Mouse (Mus musculus): ENCODE measurements around the gene Nrxn1. TPM values are rescaled to one million over a fixed set of nuclear protein-coding genes. Genes with fewer than 3 reads are reported as not detected.

Nrxn1 gene
- total and polyA plus RNA-seq, 3 experiments, result not detected

DNA sequence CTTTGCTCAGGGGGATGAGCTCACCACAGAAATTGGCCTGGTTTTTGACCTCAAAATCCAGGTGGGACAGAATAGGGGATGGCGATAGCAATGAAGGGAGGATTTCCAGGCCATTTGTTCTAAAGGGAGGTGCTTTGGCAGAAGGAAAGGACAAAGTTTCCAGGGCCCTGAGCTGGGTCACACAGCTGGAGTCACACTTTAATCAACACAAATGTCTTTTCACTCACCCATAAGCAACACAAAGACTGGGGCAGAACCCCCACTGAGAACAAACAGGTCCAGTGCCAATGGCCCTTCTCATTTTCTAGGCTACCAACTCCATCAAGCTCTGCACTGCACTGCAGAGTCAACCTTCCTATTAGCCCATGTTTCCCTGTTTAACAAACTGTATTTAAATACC is 249.0 kb downstream of the Nrxn1 start:
- Histone ChIP-seq H3K27me3 (ENCODE audit: control insufficient read depth in 1 of 2, insufficient read depth in 2 of 2, low read length in 2 of 2) (no peaks in the 10 kb centered on the region), H3K9ac (ENCODE audit: control insufficient read depth, low read depth, low read length, poor library complexity, severe bottlenecking) (no peak overlapping the region), H3K4me3 (ENCODE audit: control insufficient read depth in 1 of 2, insufficient read depth in 1 of 2, low read depth in 2 of 2, low read length in 2 of 2) (no peak overlapping the region), H3K4me1 (ENCODE audit: control insufficient read depth in 1 of 2, insufficient read depth in 2 of 2, low read length in 2 of 2) (peaks cover 3 to 12% of the 10 kb centered on the region in 2 experiments; a peak in 3 of 4 replicates), H3K27ac (ENCODE audit: control insufficient read depth, low read depth, low read length) (no peak overlapping the region; the same call in 1 of the 2 replicates), H3K79me2 (ENCODE audit: control insufficient read depth, insufficient read depth, low read length, poor library complexity) (no peaks in the 10 kb centered on the region), H3K36me3 (ENCODE audit: control insufficient read depth in 1 of 2, insufficient read depth in 2 of 2, low read length in 2 of 2) (peaks cover 0 to 15% of the 10 kb centered on the region in 2 experiments; a peak in 2 of 4 replicates), H3K9me3 (replicated peaks; ENCODE audit: insufficient read depth, low read length) (no peaks in the 10 kb centered on the region)
- no peak for DNase-seq (ENCODE audit: low read depth, low spot score)
- TF ChIP-seq MYC (IDR thresholded peaks at IDR 0.05; ENCODE audit: low read depth, low read length), result no peak
- no peak for TF ChIP-seq TCF12 (IDR thresholded peaks at IDR 0.05; ENCODE audit: low read depth, low read length)
- no peak for TF ChIP-seq HCFC1 (IDR thresholded peaks at IDR 0.05; ENCODE audit: low read depth, low read length)
- no peak for TF ChIP-seq SIN3A (IDR thresholded peaks at IDR 0.05; ENCODE audit: low read length)
- no peak for TF ChIP-seq POLR2AphosphoS5 (IDR thresholded peaks at IDR 0.05; ENCODE audit: borderline replicate concordance, low read depth, low read length)
- no peak for TF ChIP-seq NRF1 (IDR thresholded peaks at IDR 0.05; ENCODE audit: insufficient read depth, low read depth, low read length, poor library complexity, severe bottlenecking)
- TF ChIP-seq ETS1 (IDR thresholded peaks at IDR 0.05; ENCODE audit: low read depth, low read length), result no peak
- TF ChIP-seq POLR2AphosphoS2 (IDR thresholded peaks at IDR 0.05; ENCODE audit: low read length), result no peak
- TF ChIP-seq MAZ (IDR thresholded peaks at IDR 0.05; ENCODE audit: low read depth, low read length), result no peak
- no peak for TF ChIP-seq MAFK (IDR thresholded peaks at IDR 0.05; ENCODE audit: borderline replicate concordance, low read depth, low read length)
- TF ChIP-seq CTCF (IDR thresholded peaks at IDR 0.05 in 2 of 3, conservative IDR thresholded peaks at IDR 0.05 in 1 of 3; ENCODE audit: control insufficient read depth in 1 of 3, insufficient read depth in 1 of 3, low read depth in 2 of 3, low read length in 3 of 3, poor library complexity in 1 of 3, severe bottlenecking in 1 of 3), result no peak
- TF ChIP-seq GABPA (IDR thresholded peaks at IDR 0.05; ENCODE audit: low read depth, low read length), result no peak
- no peak for TF ChIP-seq RCOR1 (IDR thresholded peaks at IDR 0.05; ENCODE audit: low read depth, low read length)

DNA sequence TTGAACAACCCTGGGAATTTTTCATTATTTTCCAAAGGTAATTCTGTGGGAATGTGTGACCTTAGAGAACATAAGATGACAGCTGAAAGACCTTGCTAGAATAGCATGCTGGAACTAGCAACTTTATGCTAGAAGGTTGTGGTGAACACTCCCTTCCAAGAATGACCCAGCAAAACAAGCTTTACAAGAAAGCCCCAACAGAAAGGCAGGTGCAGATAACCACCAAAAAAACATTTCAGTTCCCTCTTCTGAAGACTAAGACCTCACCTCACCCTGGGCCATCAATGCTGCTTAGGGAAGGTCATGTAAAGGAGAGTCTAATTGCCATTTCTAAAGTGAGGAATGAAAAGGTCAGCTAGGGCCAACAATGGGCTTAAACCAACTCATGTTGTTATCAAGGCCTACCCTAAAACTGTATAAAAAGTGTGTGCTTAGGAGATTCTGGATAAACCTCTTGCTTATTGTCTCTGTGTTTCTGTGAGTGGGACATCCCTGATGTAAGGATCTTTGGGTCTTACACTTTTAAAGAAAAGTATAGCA is 249.7 kb downstream of the Nrxn1 start:
- no peak overlapping the region for H3K9ac ChIP-seq (ENCODE audit: control insufficient read depth, low read depth, low read length, poor library complexity, severe bottlenecking)
- H3K9me3 ChIP-seq (replicated peaks; ENCODE audit: insufficient read depth, low read length), result no peaks in the 10 kb centered on the region
- H3K4me3 ChIP-seq (ENCODE audit: control insufficient read depth in 1 of 2, insufficient read depth in 1 of 2, low read depth in 2 of 2, low read length in 2 of 2), result no peak overlapping the region
- no peaks in the 10 kb centered on the region for H3K27me3 ChIP-seq (ENCODE audit: control insufficient read depth in 1 of 2, insufficient read depth in 2 of 2, low read length in 2 of 2)
- H3K79me2 ChIP-seq (ENCODE audit: control insufficient read depth, insufficient read depth, low read length, poor library complexity), result no peaks in the 10 kb centered on the region
- peak; percentile 80 for DNase-seq (ENCODE audit: low read depth, low spot score)
- peak overlapping the region; percentile 52 for H3K27ac ChIP-seq (ENCODE audit: control insufficient read depth, low read depth, low read length)
- peaks cover 0 to 15% of the 10 kb centered on the region in 2 experiments; a peak in 2 of 4 replicates for H3K36me3 ChIP-seq (ENCODE audit: control insufficient read depth in 1 of 2, insufficient read depth in 2 of 2, low read length in 2 of 2)
- H3K4me1 ChIP-seq (ENCODE audit: control insufficient read depth in 1 of 2, insufficient read depth in 2 of 2, low read length in 2 of 2), result peaks cover 3 to 12% of the 10 kb centered on the region in 2 experiments; a peak in 3 of 4 replicates
- TF ChIP-seq MXI1 (IDR thresholded peaks at IDR 0.05; ENCODE audit: low read depth, low read length) (peak; percentile 49; the same call in 1 of the 2 replicates), MYB (IDR thresholded peaks at IDR 0.05; ENCODE audit: low read depth, low read length) (no peak), TCF12 (IDR thresholded peaks at IDR 0.05; ENCODE audit: low read depth, low read length) (peak; percentile 70), POLR2A (IDR thresholded peaks at IDR 0.05; ENCODE audit: control insufficient read depth in 1 of 2, insufficient read depth in 1 of 2, low read depth in 1 of 2, low read length in 2 of 2, poor library complexity in 1 of 2) (no peak), POLR2AphosphoS5 (IDR thresholded peaks at IDR 0.05; ENCODE audit: borderline replicate concordance, low read depth, low read length) (no peak), POLR2AphosphoS2 (IDR thresholded peaks at IDR 0.05; ENCODE audit: low read length) (no peak), TBP (IDR thresholded peaks at IDR 0.05; ENCODE audit: low read depth, low read length) (no peak; the same call in 1 of the 2 replicates), ZKSCAN1 (IDR thresholded peaks at IDR 0.05; ENCODE audit: low read depth, low read length) (no peak), MEF2A (IDR thresholded peaks at IDR 0.05; ENCODE audit: extremely low read depth, insufficient replicate concordance, low read depth, low read length, poor library complexity, severe bottlenecking) (no peak), NRF1 (IDR thresholded peaks at IDR 0.05; ENCODE audit: insufficient read depth, low read depth, low read length, poor library complexity, severe bottlenecking) (no peak), GATA1 (IDR thresholded peaks at IDR 0.05; ENCODE audit: low read depth, low read length) (peak; percentile 60; the same call in 1 of the 2 replicates), MYC (IDR thresholded peaks at IDR 0.05; ENCODE audit: low read depth, low read length) (peak; percentile 37; the same call in 1 of the 2 replicates), UBTF (IDR thresholded peaks at IDR 0.05; ENCODE audit: borderline replicate concordance, insufficient read depth, low read depth, low read length) (no peak), BHLHE40 (IDR thresholded peaks at IDR 0.05; ENCODE audit: borderline replicate concordance, low read depth, low read length) (no peak), ETS1 (IDR thresholded peaks at IDR 0.05; ENCODE audit: low read depth, low read length) (peak; percentile 60; the same call in 1 of the 2 replicates), NELFE (IDR thresholded peaks at IDR 0.05; ENCODE audit: low read depth, low read length) (no peak), SIN3A (IDR thresholded peaks at IDR 0.05; ENCODE audit: low read length) (0 out of 2 replicates have a peak, but pooled peaks have one; percentile 31), MAZ (IDR thresholded peaks at IDR 0.05; ENCODE audit: low read depth, low read length) (no peak), CHD1 (IDR thresholded peaks at IDR 0.05; ENCODE audit: low read depth, low read length) (no peak), ZMIZ1 (IDR thresholded peaks at IDR 0.05; ENCODE audit: low read depth, low read length) (no peak), CHD2 (IDR thresholded peaks at IDR 0.05; ENCODE audit: low read length) (no peak), E2F4 (IDR thresholded peaks at IDR 0.05; ENCODE audit: borderline replicate concordance, low read depth, low read length) (no peak), KAT2A (conservative IDR thresholded peaks at IDR 0.05; ENCODE audit: low read depth, low read length) (no peak), CTCF (IDR thresholded peaks at IDR 0.05 in 2 of 3, conservative IDR thresholded peaks at IDR 0.05 in 1 of 3; ENCODE audit: control insufficient read depth in 1 of 3, insufficient read depth in 1 of 3, low read depth in 2 of 3, low read length in 3 of 3, poor library complexity in 1 of 3, severe bottlenecking in 1 of 3) (no peak)

Data from MEL (cell line).